Mouse (Mus musculus) cerebellum, adult 2 months (tissue): ENCODE results near the gene Lyz1.
"Not testable (repeated sequence)": the region's sequence is repeated elsewhere in the genome, so short reads cannot be mapped to it uniquely, and the experiment has no call there.

ENCODE experiments used
- CTCF ChIP-seq: fragments of 200-500 bp; IDR thresholded peaks from 2 replicates; pipeline ENCODE4 v1.5.1; 2011; ENCODE audit warnings: low read depth, mild to moderate bottlenecking, control low read depth, low read length, moderate library complexity, borderline replicate concordance; ENCODE audit not compliant: insufficient read depth
- POLR2A ChIP-seq: fragments of 200-500 bp; IDR thresholded peaks from 2 replicates; pipeline ENCODE4 v1.6.1; 2011; ENCODE audit warnings: low read length, control low read depth, borderline replicate concordance; ENCODE audit not compliant: insufficient read depth

- not testable (repeated sequence) for TF ChIP-seq CTCF, POLR2A
Measured at GRCm38 (mm10) chr10:117289034-117289505, 3.6 kb downstream of the Lyz1 start.
